In the genomic region with DNA sequence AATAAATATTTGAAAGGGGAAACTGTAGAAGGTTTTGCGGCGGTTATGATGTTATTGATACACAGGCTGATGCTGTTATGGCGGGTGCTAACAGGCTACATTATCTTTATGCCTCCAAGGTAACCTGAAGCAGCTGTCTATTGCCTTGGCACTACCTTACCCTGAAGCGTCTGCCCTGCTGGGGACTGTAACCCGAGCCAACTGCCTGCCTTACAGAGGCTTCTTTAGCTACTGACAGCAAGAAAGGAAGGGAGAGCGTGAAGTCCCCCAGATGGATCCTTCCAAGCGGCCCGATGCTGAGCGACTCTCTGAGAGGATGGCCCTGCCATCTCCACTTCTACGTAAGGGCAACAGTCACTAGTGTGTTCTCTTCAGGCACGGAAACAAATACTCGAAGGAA, we compare ENCODE assay signal across 8 mouse cellular contexts. TPM values are rescaled to one million over a fixed set of nuclear protein-coding genes. Genes with fewer than 3 reads are reported as not detected.
DNase-seq lines count a peak whose midpoint lies in the region; ATAC-seq lines count a peak whose summit lies in the region.

A gene (plus strand): TSS at position 303 of the 400 bp plus-strand sequence.

- H3K36me3 ChIP-seq in intestine, embryonic 16.5 days (ENCODE audit: control insufficient read depth, insufficient read depth, low read length): no peaks in the 10 kb centered on the region
- no peaks in the 10 kb centered on the region for H3K36me3 ChIP-seq in midbrain, embryonic 16.5 days (ENCODE audit: control insufficient read depth, insufficient read depth, low read length)

- H3K4me2 ChIP-seq in intestine, embryonic 16.5 days (ENCODE audit: low read depth, low read length): no peak within 1 kb of the TSS
- no peak within 1 kb of the TSS for H3K4me2 ChIP-seq in midbrain, embryonic 16.5 days (ENCODE audit: low read length)

- ATAC-seq in intestine, embryonic 16.5 days: no peak
- no peak for ATAC-seq in midbrain, embryonic 16.5 days

- no peaks in the 10 kb centered on the region for H3K9me3 ChIP-seq in intestine, embryonic 16.5 days (ENCODE audit: control insufficient read depth, low read length)
- H3K9me3 ChIP-seq in midbrain, embryonic 16.5 days (replicated peaks; ENCODE audit: control insufficient read depth, low read length, poor library complexity, severe bottlenecking): no peaks in the 10 kb centered on the region

- WGBS in intestine, embryonic 16.5 days: 73% methylated on average over 12 of the region's 12 CpGs
- WGBS in midbrain, embryonic 16.5 days: 79% methylated on average over 12 of the region's 12 CpGs

- DNase-seq in gastrocnemius, postnatal 10 days: no peak
- no peak for DNase-seq in gastrocnemius, adult 8-10 months (ENCODE audit: low spot score in 2 of 2)
- no peak for DNase-seq in urinary bladder, adult 2 months (ENCODE audit: low spot score)
- no peak for DNase-seq in urinary bladder, postnatal 14 days (ENCODE audit: low spot score)
- DNase-seq in retina, postnatal 1 day: no peak
- DNase-seq in frontal cortex, postnatal 10 days (ENCODE audit: low spot score in 2 of 2): no peak

- no peaks in the 10 kb centered on the region for H3K27me3 ChIP-seq in intestine, embryonic 16.5 days (replicated peaks; ENCODE audit: control insufficient read depth, insufficient read depth, low read length)
- H3K27me3 ChIP-seq in midbrain, embryonic 16.5 days (ENCODE audit: control insufficient read depth, insufficient read depth, low read depth, low read length): no peaks in the 10 kb centered on the region

- no peaks in the 10 kb centered on the region for H3K4me1 ChIP-seq in intestine, embryonic 16.5 days (ENCODE audit: control insufficient read depth, insufficient read depth, low read length)
- no peaks in the 10 kb centered on the region for H3K4me1 ChIP-seq in midbrain, embryonic 16.5 days (ENCODE audit: control insufficient read depth, insufficient read depth, low read length)

- H3K27ac ChIP-seq in intestine, embryonic 16.5 days (ENCODE audit: low read length): no peak within 1 kb of the TSS
- H3K27ac ChIP-seq in midbrain, embryonic 16.5 days (ENCODE audit: low read length): no peak within 1 kb of the TSS

- H3K9ac ChIP-seq in intestine, embryonic 16.5 days (ENCODE audit: low read depth, low read length): no peak within 1 kb of the TSS
- H3K9ac ChIP-seq in midbrain, embryonic 16.5 days (ENCODE audit: low read depth, low read length): no peak within 1 kb of the TSS

- H3K4me3 ChIP-seq in intestine, embryonic 16.5 days (ENCODE audit: low read length): no peak within 1 kb of the TSS
- no peak within 1 kb of the TSS for H3K4me3 ChIP-seq in midbrain, embryonic 16.5 days (ENCODE audit: low read depth, low read length)

RNA-seq across cellular contexts. Expression of the gene that starts here (rescaled TPM):
- total RNA-seq in gastrocnemius, postnatal 10 days (2021): 10 to 100 TPM; 12.7 to 14.0 TPM
- 1 to 10 TPM in 3 of 4 experiments, under 1 TPM in 1; 0.94 to 3.6 (median 1.3) TPM for total RNA-seq in gastrocnemius, adult 8-10 months (2022)
- polyA plus RNA-seq in urinary bladder, adult 2 months (2012; rRNA removed): 30.9 and 37.2 TPM in 2 replicates
- 36.8 and 39.5 TPM in 2 replicates for polyA plus RNA-seq in intestine, embryonic 16.5 days (2015; fragmentation: Nextera tagmentation; extraction: Ambion mirVana)
- 27.9 and 32.1 TPM in 2 replicates for polyA plus RNA-seq in midbrain, embryonic 16.5 days (2015; fragmentation: Nextera tagmentation; extraction: Ambion mirVana)
